Mouse (Mus musculus) spleen, postnatal 10 days (tissue): Measurements from ENCODE around the gene Kcns3.
A peak's percentile ranks its signal among the peaks of the same experiment; 100 is the strongest.

Experiments
- DNase-seq, 2 experiments: peaks; one replicate each; pipeline ENCODE4 v3.0.0; 2021 to 2022; ENCODE audit warnings: low spot score in 2 of 2

Kcns3 gene

DNA sequence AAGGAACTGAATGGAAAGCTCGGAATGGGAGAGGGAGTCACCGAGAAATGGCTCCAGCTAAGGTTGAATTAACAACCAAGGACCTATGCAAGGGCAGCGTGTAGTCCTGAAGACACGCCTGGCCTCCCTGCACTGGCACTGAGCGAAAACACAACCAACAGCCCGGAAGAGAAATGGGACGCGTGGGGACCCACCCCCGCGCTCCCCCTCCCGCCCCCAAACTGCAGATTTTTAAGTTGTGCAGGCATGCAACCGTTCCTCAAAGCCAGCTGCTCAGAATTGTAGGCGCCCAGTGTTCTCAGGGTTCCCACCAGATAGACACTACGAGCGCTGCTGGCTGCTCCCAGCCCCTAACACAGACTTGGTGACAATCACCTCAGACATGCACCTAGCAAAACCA, at the start of gene Kcns3:
Gene Kcns3 (minus strand): TSS at position 42 of the 400 bp plus-strand sequence.
- no peak for DNase-seq

DNA sequence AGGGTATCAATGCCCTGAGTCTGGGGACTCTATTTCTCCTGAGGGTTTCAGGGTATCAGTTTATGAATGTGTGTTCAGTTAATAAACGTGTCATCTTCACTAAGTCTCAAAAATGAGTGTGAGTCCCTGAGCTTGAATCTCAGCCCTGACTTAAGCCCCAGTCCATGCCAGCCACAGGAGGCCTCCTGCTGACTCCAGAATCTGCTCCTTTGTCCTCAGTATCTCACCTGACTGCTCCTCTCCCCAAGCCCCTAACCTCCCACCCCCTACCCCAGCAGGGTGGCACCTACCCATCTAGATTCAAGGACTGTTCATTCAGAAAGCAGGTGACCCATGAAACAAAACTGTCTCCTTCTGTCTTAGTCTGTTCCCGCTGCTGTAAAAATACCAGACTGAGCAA, 47.7 kb upstream of the Kcns3 start:
- no peak for DNase-seq

DNA sequence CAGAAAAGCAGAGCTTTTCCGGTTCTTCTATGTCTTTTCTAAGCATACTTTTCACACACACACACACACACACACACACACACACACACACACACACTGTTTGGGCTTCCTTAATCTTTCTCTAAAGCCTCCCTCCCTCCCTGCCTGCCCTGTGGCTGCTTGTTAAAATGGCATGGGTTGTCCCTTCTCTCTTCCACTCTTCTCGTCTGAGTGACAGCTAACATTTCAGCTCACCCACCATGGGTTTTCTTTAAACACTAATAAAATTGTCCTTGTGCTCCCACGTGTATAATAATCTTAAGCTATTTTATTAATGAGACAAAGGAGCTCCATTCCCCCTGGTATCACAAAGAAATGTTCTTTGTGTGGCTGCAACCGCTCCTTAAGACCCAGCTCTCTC, 47.2 kb upstream of the Kcns3 start:
- DNase-seq: no peak

DNA sequence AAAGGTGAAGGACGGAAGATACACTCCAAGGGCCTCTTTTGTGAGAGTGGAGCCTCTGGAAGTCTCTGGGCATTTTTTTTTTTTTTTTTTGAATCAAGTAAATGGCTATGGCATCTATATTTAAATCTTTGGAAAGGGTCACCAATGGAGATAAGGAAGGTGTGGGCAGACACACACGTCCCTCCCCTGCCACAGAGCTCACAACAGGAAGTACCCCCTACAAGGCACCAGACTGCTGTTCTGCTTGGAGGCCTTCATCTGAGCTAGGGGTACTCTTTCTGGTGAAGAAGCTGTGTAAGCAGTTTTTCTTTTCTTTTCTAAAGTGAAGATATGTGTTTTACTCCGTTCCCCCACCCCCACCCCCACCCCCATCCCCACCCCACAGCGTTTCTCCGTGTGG, 46.0 kb upstream of the Kcns3 start:
- DNase-seq: no peak

DNA sequence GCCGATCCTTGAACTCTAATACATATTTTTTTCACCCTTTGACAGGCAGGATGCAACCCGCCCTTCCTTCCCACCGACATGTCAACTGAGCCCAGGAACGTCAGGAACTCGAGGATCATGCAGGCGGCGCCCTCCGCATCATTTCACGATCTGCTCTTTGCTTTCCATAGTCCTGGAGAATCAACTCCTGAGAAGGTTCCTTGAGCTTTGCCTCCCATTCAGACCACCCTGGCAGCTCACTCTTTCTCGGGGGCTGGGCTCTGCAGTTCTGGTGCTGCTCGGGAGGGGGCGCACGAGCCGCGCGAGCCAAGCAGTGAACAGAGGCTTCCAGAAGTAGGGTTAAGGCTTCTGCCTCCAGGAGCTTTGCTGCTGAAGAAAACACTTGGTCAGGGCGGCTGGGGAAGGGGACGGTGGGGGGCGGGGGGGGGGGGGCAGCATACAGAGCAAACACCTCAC, 45.3 kb upstream of the Kcns3 start:
- peak; percentile 73 to 79 for DNase-seq

DNA sequence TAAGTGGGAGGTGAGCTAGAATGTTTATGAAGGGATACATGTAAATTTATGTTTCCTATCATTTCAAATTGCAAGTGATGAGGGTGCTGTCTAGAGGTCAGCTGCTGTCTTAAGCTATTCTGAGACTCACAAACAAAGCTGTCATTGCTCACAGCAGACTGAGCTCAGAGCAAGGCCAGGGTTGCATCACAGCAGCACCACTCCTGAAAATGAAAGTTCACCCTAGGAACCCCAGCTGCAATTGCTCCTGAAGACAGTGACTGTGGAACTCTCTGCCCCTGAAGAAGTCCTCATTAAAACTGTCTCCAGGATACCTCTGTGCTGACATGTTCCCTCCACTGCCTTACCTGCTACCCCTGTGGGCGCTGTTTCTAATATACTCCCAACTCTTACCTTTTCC, 44.2 kb upstream of the Kcns3 start:
- no peak for DNase-seq

DNA sequence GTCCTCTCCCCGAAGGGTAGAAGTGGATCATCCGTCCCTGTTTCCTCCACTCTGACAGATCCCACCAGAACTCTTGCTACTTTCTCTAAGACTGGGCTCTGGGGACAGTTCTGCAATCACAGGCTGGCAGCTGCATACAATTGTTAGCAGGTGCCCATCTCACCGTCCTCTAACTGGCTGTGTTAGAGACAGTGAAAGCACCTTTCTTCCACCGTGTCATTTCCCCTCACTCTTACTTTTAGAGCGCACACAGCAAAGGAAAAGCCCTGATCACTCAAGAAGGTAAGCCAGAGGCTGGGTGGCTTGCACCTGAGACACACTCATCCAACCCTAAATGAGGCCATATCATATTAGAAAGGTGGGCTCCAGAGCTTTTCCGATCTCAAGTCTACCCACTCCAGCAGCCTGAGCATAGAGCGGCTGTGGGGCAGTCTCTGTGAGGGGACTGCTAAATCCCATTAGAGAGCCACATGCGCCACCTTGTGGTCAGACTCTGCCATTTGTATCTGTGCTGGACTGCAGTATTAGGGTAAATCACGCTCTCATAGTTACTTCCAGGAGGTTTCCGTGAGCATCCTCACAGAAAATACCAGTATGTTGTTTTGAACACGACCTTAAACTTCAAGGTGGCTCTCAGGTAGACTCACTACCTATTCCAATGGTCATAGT, 27.8 kb upstream of the Kcns3 start:
- DNase-seq: peak; percentile 58 to 87

DNA sequence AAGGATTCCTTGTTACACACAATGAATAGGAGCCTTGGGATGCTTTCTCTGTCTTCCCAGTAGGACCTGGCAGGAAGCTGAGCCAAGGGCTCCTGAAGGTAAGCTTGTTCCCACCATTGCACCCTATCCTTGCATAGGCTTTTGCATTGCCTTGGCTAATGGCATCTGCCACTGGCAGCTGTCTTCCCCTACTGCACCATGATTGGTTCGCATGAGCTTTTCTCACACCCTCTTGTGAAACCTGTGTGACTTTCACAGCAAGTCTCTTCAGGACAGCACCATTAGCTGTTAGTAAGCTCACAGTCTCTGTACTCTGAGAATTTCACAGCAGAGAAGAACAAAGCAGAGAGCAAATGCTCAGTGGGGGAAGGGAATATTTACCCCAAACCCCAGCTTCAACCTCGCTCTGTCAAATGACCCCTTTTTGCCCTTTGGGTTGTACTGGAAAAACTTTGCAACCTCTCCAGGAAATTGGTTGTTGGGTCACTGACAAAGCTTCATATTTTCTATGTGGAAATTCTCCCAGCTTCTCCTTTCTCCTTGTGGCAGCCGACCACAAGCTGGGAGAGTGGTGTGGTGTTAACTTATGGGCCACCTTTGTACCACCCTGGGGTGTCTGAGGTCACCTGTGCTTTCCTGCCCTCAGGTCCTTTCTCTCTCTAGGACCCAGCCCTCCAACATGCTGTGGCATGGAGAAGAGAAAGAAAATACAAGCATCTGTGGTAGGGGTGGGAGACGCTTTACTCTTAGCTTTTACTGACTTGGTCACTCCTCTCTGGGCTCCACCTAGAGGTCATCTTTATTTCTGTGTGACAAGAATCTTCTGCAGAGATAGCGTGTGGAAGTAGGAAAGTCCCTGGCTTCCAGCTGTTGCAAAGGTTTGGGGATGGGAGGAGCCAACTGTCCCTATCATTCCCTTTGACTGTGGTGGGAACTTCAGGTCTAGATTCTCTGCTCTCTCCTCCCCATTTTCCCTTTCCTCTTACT, 26.8 kb upstream of the Kcns3 start:
- DNase-seq: no peak

DNA sequence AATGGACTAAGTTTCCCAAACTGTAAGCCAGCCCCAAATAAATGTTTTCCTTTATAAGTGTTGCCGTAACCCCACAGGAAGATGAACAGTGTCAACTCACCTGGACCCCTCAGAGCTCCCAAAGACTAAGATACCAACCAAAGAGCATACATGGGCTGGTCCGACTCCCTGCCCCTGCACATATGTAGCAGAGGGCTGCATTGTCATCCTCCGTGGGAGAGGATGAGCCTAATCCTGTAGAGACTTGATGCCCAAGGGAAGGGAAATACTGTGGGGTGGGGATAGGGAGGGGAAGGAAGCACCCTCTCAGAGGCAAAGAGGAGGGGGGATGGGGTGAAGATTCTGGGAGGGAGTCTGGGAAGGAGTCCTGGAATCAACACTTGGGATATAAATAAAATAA, 7.8 kb upstream of the Kcns3 start:
- DNase-seq: no peak

DNA sequence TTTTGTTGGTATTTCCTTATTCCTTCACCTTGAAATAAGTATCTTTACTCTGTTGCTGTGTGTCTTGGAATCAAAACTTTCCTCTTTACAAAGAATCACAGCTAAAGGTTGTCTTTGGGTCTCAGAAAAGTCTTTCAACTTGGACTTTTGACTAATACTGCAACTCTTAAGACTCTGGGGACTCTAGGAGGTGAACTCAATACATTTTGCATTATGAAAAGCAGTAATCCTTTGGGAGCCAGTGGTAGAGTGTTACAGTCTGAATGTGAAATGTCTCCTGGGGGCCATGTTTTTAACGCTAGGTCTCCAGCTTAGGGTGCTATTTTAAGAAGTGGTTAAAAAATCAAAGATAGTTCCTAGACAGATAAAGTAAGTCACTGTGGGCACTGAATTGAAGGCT, 4.3 kb upstream of the Kcns3 start:
- DNase-seq: no peak

DNA sequence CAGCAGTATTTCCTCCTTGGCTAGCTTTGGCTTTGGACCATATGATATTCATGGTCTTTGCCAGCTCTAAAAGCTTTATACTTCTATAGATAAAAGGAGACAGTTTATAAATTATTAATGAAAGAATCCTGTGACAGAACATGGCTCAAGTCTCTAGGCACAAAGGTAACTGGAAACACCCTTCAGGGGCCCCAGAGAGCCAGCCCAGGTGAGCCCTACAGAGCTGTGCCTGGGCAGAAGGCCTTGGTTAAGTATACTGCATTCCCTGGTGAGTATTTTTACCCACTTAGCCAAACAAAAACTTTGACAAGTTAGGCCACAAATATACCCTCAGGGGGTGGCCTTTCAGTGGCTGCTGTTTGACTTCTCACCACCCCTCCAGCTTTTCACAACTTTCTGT, 2.7 kb upstream of the Kcns3 start:
- no peak for DNase-seq

DNA sequence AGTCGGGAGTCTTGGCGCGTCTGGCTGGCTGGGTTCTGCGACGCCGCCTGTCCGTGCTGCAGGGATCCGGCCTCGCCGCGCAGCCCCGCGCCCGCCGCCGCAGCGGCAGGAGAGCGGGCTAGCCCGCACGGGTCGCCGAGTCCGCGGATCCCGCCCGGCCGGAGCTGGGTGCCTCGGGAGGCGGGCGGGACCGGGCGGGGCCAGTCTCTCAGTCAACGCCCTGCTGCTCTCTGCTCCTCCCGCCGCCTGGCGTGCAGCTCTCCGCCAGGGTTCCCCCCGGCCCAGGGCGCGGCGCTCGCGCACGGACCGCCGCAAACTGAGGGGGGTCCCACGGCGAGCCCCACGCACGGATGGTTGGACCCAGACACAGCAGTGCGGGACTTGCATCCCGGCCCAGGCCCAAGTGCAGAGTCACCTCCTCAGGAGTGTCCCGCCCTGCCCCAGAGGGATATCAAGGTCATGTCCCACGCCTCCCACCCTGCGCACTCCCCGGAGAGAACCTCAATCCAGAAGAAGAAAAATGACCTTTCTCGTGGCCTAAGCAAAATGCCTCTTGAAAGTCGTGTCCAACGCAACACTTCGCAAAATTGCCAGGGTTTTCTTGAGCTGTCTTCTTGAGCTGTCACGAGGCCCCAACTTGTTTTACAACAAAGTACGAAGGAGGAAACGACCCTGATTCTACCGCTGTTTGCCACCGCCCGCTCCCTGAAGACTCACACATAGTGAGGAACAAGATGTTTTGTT, 492 bp downstream of the Kcns3 start:
- peak in 1 of 2 experiments; percentile 15 for DNase-seq

DNA sequence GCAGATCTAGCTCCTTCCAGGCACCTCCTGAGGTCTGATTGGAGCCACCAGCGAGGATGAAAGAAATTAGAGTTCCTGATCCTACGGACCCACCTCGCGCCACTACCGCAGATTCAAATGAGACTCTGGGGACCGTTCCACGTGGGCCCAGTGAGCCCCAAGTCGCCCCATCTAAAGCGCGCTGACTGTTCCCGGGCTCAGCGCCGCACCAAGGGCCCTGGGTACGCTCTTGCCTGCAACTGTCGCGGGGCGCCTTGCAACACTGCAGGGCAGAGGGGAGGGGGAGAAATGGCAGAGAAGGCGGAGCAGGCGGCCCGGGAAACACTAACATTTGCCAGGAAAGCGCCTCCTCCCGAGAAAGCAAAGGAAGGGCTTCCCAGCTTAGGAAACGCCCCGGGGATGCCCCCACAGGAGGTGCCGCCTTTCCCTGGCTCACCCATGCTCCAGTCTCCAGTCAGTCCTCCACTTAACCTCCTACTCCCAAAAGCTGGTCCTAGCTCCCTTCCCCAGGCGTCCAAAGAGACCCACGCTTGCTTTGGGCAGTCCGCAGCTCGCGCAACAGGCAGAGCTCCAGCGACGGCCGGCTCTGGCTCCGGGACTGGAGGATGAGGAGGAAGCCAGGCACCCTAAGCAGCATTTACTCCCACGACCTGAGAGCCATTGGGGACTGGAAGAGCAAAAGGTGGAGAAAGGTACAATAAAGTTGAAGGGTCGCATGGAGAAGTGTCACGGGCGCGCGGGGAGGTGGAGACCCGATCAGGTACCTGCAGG, 1.2 kb downstream of the Kcns3 start:
- DNase-seq: peak in 1 of 2 experiments; percentile 14

DNA sequence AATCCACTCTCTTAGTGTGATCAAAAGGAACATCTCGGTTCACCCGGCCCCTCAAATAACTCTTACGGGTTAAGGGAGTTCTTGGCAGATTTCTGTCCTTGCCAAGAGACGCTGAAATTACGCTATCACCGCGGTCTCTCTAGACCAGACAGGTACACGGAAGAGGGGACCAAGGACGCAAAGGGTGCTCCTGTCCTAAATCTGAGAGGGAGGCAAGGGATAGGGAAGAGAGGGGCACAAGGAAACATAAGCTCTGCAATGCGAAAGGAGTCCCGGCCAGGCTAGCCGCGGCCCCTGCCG, 1.8 kb downstream of the Kcns3 start:
- DNase-seq: no peak

DNA sequence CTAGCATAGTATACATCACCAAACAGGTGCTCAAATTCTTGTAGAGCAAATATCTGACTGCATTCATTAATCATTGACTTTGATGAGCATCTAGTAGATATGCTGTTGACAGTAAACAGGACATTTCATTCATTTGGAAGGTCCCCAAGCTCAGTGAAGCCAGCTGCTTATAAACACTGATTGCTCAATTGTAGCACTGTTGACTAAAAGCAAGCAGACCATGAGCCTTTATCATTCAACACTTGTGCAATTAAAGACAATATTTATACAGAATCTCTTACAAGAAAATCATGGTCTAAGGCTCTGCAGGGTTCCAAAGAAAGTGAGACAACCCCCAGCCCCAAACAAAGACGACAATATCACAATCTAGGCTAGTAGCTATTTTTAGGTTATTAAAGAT, 6.0 kb downstream of the Kcns3 start:
- no peak for DNase-seq

DNA sequence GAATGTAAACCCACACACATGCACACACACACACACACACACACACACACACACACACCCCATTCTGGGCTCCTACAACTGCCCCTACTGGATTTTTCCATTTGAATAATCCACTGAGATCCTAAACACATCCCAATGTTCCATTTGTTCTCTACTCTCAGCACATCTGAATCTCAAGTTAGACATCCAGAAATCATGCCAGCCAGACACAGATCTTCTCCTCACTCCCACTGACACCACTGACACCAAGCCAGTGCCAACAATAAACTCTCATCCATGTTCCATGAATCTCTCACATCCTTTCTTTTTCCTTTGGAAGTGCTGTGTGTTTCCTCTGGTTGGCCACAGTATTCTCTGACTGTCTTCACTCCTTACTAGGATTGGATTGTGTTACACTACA, 18.4 kb downstream of the Kcns3 start:
- no peak for DNase-seq

DNA sequence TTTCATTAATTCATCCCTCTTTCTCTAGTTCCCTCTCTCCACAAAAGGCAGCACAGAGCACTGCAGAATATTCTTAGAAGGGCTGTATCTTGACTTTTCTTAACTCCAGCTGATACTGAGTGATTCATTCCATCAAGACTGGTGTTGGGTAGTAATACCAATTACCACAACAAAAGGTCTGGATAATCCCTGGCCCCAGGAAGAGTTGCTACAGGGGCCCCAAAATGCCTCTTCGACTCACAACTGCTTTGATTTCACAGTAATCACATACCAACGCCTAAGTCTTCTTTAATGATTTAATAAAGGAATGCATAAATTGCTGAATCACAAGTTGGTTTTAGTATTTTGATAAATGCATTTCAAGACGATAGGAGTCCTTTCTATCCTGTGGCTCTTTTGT, 21.7 kb downstream of the Kcns3 start:
- DNase-seq: no peak

DNA sequence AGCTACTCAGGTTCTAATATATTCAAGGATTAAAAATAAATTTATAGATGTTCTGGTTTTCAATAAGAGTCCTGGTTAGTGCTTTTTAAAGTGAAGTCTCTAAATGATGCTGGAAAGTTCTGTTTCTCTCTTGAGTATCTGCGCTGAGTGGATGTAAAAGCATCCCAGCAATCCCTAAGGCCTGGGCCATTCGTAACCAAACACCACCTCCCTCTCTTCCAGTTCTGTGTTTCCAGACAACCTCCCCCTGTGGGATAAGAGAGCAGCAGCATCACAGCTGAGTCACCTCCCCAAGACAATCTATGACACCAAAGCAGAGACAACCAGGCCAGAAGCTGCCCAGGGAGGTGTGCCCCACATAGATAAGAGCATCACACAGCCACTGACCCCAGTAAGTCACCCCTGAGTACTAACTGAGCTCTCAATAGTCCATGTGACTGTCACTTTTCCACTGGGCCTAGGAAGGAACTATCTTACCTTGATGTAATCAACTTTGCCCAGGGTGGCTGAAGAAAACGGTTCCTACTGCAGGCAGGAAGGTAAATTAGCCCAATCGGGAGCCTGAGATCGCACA, 24.6 kb downstream of the Kcns3 start:
- DNase-seq: peak in 1 of 2 experiments; percentile 23

DNA sequence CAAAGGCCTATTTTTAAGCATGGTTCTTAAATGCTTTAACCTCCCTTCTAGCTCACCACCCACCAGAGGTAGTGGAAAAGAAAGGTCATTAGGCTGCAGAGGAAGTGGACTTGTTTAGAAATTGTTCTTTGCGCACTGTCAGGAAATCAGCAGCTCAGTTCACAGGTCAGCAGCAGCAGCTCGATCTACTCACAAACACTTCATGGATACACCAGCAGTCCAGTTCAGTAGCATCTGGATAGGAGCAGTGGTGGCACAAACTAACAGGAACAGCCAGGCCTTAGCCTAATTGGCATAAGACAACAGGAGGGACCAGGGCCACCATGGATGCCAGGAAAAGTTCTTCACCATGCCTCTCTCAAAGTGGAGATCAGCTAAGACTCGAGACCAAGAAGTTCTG, 49.3 kb downstream of the Kcns3 start:
- DNase-seq: no peak

DNA sequence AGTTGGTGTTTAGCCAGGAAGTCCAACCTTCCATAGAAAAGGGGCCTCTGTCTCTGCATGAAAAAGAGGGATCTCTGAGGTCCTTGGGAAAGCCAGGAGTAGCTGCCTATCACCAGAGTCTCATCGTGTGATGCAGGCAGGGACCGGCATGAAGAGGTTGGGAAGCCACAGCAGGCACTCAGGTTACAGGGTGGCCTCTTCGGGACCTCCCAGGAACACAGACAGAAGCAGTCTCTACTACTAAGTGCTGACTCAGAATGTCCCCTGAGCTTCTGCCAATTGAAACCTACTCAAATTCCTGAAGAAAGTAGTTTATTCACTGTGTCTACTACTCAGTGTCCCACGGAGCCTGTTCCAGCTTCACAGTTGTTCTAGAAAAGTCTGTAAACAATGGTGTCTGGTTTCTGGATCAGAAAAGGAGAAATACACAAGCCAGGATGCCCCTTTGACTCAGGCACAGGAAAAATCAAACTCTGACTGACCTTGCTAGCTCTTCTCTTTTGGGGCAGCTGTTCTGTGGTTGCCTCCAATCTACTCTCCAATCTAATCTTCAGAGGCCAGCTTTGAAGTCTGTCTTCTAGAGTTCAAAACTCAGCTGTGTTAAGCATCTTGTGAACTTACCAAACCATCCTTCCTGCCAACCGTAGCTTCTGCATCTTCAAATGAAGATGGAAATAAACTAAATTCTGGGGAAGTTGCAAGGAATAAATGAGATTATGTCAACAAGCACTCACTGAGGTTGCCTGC, 62.1 kb downstream of the Kcns3 start:
- no peak for DNase-seq

DNA sequence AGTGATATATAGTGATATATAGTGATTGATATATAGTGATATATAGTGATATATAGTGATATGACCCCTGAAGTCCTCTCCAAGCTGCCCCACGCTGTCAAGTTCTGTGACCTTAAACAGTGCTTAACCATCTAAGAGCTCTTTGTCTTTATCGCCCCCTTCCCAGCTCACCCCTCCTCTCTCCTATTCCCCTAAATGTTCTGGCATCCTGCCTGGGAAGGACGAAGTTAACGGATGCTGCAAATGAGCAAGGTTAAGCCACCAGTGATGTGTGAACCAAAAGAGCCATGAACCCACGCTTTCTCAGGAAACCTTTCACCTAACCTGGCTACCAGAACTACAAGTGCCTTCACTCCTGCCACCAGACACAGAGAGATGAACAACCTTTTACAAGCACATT, 64.0 kb downstream of the Kcns3 start:
- no peak for DNase-seq
